Mouse (Mus musculus) E14TG2a.4 (cell line): ENCODE results near the gene Canx.

Source experiments
- H3K27me3 ChIP-seq: 2 replicates; pipeline ENCODE4 v1.6.1; 2014; ENCODE audit warnings: low read length, control low read depth; ENCODE audit not compliant: insufficient read depth
- H3K36me3 ChIP-seq: 2 replicates; pipeline ENCODE4 v1.6.1; 2014; ENCODE audit warnings: low read length, control low read depth; ENCODE audit not compliant: insufficient read depth
- H3K4me1 ChIP-seq: replicated peaks from 2 replicates; pipeline ENCODE4 v1.6.1; 2014; ENCODE audit warnings: low read depth, low read length, control low read depth
- H3K4me3 ChIP-seq: replicated peaks from 2 replicates; pipeline ENCODE4 v1.5.1; 2014; ENCODE audit warnings: mild to moderate bottlenecking, low read length
- H3K9me3 ChIP-seq: 2 replicates; pipeline ENCODE4 v1.6.1; 2014; ENCODE audit warnings: low read length, control low read depth
- CTCF ChIP-seq: conservative IDR thresholded peaks from 2 replicates; pipeline ENCODE4 v1.5.1; 2014; ENCODE audit warnings: low read length
- NANOG ChIP-seq: IDR thresholded peaks from 2 replicates; pipeline ENCODE4 v1.6.1; 2014; ENCODE audit warnings: borderline replicate concordance, low read length, mixed read lengths
- POU5F1 ChIP-seq: IDR thresholded peaks from 2 replicates; pipeline ENCODE4 v1.6.1; 2014; ENCODE audit warnings: low read length, borderline replicate concordance

Gene Canx

DNA sequence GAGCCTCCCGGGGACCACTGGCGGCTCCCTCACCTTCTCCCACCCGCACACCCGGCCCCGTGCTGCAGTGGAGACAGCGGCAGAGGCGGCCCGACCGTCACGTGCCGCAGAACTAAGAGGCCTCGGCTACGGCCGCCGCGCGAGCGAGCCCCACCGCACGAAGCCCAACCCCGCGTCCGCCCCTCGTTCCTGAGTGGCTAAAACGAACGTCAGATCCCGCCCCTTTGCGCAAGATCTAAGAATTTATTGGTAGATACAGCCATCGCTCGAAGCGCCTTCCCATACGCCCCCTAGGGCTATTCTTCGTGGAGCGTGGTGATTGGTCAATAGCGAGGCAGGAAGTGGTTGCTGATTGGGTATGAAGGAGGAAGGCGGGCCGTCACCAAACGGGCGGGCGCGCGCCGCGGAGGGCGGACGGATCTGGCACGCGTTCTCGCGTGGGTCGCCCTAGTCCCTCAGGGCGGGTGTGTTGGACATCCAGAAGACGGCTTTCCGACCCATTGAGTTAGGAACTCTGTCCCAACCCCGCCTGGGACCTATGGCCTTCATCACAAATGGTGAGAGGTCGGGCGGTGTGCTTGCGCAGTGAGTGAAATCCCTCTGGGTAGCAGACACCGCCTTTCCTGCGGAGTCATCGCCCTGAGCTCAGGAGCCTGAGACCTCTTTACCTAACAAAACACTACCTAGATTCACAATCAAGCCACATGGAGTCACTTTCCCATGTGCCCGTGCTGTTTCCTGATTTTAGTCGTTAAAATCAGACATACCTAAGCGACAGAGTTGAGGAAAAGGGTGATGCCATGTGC is at the start of gene Canx:
Gene Canx, minus strand, starts transcription at position 178 of the 806 bp plus-strand sequence.
- Histone ChIP-seq H3K9me3 (no peaks in the 10 kb centered on the region), H3K4me3 (peak within 1 kb of the TSS; percentile 95), H3K36me3 (peaks cover 58% of the 10 kb centered on the region), H3K4me1 (peaks cover 52% of the 10 kb centered on the region), H3K27me3 (no peaks in the 10 kb centered on the region)
- TF ChIP-seq CTCF, result no peak
- TF ChIP-seq POU5F1, result no peak
- TF ChIP-seq NANOG, result no peak

DNA sequence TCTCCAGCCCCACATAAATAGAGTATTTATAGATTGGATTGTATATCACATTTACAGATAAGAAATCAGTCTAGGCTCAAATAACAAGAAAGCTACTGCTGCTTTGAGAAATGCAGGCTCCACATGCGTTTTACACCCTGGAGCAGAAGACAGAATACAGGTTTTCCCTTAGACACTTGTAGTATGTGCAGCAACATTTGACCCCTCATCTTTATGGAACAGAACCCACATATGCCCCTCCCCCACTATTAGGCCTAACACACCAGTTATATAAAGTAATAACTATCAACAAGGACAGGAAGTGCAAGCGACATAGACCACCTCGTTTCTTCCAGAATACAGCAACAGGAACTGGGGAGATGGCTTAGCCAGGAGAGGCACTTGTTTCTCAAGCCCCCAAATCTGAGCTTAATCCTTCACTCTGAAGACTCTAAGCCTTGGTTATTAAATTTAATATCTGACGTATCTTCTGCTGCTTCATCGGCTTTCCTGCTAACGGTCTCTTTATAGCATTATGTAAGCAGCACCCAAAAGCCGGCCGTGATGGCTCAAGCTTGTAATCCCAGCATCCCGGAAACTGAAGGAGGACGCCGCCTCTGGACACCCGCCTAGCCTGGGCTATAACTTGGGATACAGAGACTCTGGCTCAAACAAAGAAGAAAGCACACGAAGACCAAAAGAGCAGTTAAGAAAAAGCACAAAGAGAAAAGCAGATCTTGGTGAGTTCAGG is 49.0 kb upstream of the Canx start:
- Histone ChIP-seq H3K4me3 (no peak overlapping the region), H3K36me3 (peaks cover 10% of the 10 kb centered on the region)
- TF ChIP-seq POU5F1 (no peak), NANOG (no peak), CTCF (no peak)

DNA sequence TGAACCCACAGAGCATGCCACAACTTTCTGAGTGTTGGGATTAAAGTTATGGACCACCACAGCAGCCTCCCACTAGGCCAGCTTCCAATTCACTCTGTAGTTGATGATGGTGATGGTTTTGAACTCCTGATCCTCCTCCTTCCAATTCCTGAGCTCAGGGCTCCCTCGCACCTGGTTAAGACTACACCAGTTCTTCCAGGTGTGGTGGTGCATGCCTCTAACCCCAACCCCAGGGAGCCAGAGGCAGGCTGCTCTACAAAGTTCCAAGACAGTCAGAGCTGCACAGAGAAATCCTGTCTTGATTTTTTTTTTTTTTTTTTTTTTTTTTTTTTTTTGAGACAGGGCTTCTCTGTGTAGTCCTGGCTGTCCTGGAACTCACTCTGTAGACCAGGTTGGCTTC is 48.1 kb upstream of the Canx start:
- TF ChIP-seq CTCF, result no peak
- TF ChIP-seq POU5F1, result no peak
- no peak for TF ChIP-seq NANOG
- Histone ChIP-seq H3K27me3 (peaks cover 28% of the 10 kb centered on the region), H3K36me3 (peaks cover 1% of the 10 kb centered on the region; the same call in 1 of the 2 replicates), H3K4me1 (peaks cover 45% of the 10 kb centered on the region), H3K4me3 (no peak overlapping the region), H3K9me3 (no peaks in the 10 kb centered on the region)

More for the DNA sequence above, 49.0 kb upstream of the Canx start:
- H3K4me1 ChIP-seq, result peaks cover 44% of the 10 kb centered on the region
- no peaks in the 10 kb centered on the region for H3K9me3 ChIP-seq
- H3K27me3 ChIP-seq, result peaks cover 28% of the 10 kb centered on the region

DNA sequence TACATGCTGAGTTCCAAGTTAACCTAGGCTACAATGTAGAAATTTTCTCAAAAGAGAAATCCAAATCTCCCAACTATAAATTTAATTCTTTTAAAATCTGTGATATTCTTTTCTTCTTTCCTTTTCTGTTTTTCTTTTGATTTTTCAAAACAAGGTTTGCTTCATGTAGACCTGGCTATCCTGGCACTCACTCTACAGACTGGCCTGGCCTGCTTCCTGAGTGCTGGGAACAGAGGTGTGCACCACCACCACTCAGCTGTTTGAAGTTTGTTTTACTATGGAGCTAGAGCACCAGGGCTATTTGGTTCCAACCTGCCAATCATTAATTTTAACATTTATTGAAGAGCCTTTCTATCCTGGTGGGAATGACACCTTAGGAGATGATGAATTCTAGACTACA is 47.6 kb upstream of the Canx start:
- TF ChIP-seq POU5F1 (no peak), NANOG (no peak), CTCF (no peak)
- Histone ChIP-seq H3K4me3 (no peak overlapping the region), H3K27me3 (peaks cover 28% of the 10 kb centered on the region), H3K4me1 (peaks cover 45% of the 10 kb centered on the region), H3K36me3 (no peaks in the 10 kb centered on the region), H3K9me3 (no peaks in the 10 kb centered on the region)

DNA sequence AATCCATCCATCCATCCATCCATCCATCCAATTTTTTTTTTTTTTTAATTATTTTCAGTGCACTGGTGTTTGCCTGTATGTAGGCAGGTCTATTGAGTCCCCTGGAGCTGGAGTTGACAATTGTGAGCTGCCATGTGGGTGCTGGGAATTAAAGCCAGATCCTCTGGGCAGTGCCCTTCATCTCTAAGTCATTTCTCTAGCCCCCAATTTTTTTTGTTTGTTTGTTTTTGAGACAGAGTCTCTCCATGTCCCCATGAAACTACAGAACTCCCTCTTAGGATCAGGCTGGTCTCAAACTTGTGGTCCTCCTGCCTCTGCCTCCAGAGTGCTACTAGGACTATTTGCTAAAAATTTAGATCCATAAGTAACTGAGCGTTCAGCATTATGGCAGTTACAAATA is 46.4 kb upstream of the Canx start:
- TF ChIP-seq NANOG, result no peak
- TF ChIP-seq CTCF, result no peak
- TF ChIP-seq POU5F1, result no peak
- Histone ChIP-seq H3K9me3 (no peaks in the 10 kb centered on the region), H3K27me3 (peaks cover 32% of the 10 kb centered on the region), H3K36me3 (no peaks in the 10 kb centered on the region), H3K4me1 (peaks cover 45% of the 10 kb centered on the region), H3K4me3 (no peak overlapping the region)

DNA sequence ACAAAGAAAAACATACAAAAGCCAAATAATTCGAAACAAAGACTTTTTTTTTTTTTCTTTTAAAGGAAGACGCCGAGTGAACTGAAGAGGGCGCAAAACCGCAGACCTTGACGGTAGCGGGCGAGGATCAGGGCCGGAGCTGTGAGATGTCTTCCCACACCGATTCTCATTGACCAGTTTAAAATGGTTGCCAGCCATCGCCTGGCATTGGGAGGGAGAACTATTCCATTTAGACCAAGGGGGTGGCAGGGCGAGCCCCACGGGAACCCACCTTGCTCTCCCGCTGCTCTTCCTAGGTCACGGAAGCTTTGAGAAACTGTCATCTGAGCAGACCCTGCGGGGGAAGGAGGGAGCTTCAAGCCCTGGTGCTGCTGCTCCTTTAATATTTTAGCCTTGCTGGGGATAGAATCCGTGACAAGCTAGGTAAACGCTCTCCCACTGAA is 45.9 kb upstream of the Canx start:
- no peak for TF ChIP-seq POU5F1
- peak; percentile 24 for TF ChIP-seq CTCF
- H3K4me1 ChIP-seq, result peaks cover 42% of the 10 kb centered on the region
- no peaks in the 10 kb centered on the region for H3K36me3 ChIP-seq
- H3K27me3 ChIP-seq, result peaks cover 30% of the 10 kb centered on the region
- H3K9me3 ChIP-seq, result no peaks in the 10 kb centered on the region
- H3K4me3 ChIP-seq, result peak overlapping the region; percentile 43

DNA sequence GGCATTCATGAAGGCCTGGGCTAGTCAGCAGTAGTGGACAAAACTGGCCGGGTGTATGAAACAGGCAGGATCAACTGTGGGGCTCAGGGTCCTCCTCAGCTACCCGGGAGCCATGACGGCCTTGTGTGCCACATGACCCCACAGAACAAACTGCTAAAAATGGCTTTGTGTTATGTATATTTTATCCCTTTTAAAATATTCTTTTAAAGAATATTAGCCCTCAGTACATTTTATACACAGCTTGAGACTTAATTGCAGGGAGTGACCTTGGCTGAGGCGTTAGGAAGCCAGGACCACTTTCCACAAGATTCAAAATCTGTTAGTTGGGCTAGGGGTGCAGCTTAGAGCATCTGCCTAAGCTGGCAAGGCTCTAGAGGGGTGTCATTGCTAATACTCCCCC is 45.5 kb upstream of the Canx start:
- Histone ChIP-seq H3K4me1 (peaks cover 38% of the 10 kb centered on the region), H3K9me3 (no peaks in the 10 kb centered on the region), H3K36me3 (no peaks in the 10 kb centered on the region), H3K27me3 (peaks cover 27% of the 10 kb centered on the region), H3K4me3 (peak overlapping the region; percentile 43)
- no peak for TF ChIP-seq CTCF
- TF ChIP-seq NANOG, result no peak
- TF ChIP-seq POU5F1, result no peak

DNA sequence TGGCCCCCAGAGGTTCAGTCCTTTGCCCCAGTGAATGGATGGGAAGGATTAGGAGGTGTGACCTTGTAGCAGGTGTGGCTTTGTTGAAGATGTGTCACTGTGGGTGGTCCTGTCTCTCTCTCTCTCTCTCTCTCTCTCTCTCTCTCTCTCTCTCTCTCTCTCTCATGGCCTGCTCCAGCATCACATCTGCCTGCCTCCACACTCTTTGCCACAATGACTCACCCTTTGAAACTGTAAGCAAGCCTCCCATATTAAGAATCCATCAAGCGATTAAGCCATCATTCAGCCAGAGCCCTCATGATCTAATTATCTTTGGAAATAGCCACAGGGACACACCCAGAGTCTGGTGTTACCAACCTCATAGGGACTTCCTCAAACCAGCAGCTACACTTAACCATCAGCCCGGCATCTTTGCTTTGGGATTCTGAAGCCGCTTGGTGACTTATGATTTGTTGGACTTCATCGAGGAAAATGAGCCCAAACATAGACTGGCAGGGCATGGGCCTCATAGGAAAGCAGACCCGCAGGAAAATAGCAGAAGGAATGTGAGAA is 44.0 kb upstream of the Canx start:
- H3K4me3 ChIP-seq, result peak overlapping the region; percentile 39; the same call in 1 of the 2 replicates

More for the DNA sequence above, 44.0 kb upstream of the Canx start:
- Histone ChIP-seq H3K27me3 (peaks cover 21% of the 10 kb centered on the region), H3K36me3 (no peaks in the 10 kb centered on the region), H3K4me1 (peaks cover 35% of the 10 kb centered on the region), H3K9me3 (no peaks in the 10 kb centered on the region)
- TF ChIP-seq POU5F1, result no peak
